Mouse (Mus musculus) thymus, postnatal 25 days (tissue): ENCODE results near the gene Exoc3l.
"Not testable (repeated sequence)": the region's sequence is repeated elsewhere in the genome, so short reads cannot be mapped to it uniquely, and the experiment has no call there.

ENCODE experiments used
- DNase-seq: peaks from one replicate; pipeline ENCODE4 v3.0.0; 2022

Gene Exoc3l

GRCm38 (mm10) chr8:105291364-105291763 lies 4.5 kb downstream of the Exoc3l start:
- not testable (repeated sequence) for DNase-seq

- peak; percentile 89 for DNase-seq
Observed at GRCm38 (mm10) chr8:105290554-105291314, 5.2 kb downstream of the Exoc3l start.

GRCm38 (mm10) chr8:105289805-105290460 lies 6.0 kb downstream of the Exoc3l start, which contains the start of gene 4931428F04Rik:
TSS of gene 4931428F04Rik (minus strand) at chr8:105289864.
- DNase-seq: peak; percentile 66

- DNase-seq: peak; percentile 98
Observed at GRCm38 (mm10) chr8:105288958-105289732, 6.8 kb downstream of the Exoc3l start.

GRCm38 (mm10) chr8:105288231-105288630 lies 7.7 kb downstream of the Exoc3l start:
- DNase-seq: no peak

GRCm38 (mm10) chr8:105286907-105287306 lies 9.0 kb downstream of the Exoc3l start:
- DNase-seq: no peak

GRCm38 (mm10) chr8:105285514-105285913 lies 10.4 kb downstream of the Exoc3l start:
- no peak for DNase-seq

- no peak for DNase-seq
Observed at GRCm38 (mm10) chr8:105283074-105283473, 12.8 kb downstream of the Exoc3l start.

GRCm38 (mm10) chr8:105282239-105282638 lies 13.7 kb downstream of the Exoc3l start:
- no peak for DNase-seq

GRCm38 (mm10) chr8:105281821-105282220 lies 14.1 kb downstream of the Exoc3l start:
- DNase-seq: no peak

- DNase-seq: no peak
Observed at GRCm38 (mm10) chr8:105280567-105280966, 15.3 kb downstream of the Exoc3l start.

GRCm38 (mm10) chr8:105278911-105279334 lies 17.0 kb downstream of the Exoc3l start:
- DNase-seq: no peak

GRCm38 (mm10) chr8:105276292-105277120 lies 19.4 kb downstream of the Exoc3l start:
- peak; percentile 54 for DNase-seq

- DNase-seq: no peak
Observed at GRCm38 (mm10) chr8:105275840-105276239, 20.1 kb downstream of the Exoc3l start, which contains the start of gene Nol3. TSS of gene Nol3 (plus strand) at chr8:105276140.

- no peak for DNase-seq
Observed at GRCm38 (mm10) chr8:105275387-105275786, 20.5 kb downstream of the Exoc3l start.

GRCm38 (mm10) chr8:105270916-105271186 lies 25.1 kb downstream of the Exoc3l start:
- DNase-seq: no peak

- DNase-seq: no peak
Observed at GRCm38 (mm10) chr8:105270101-105270915, 25.6 kb downstream of the Exoc3l start.

GRCm38 (mm10) chr8:105269461-105269947 lies 26.4 kb downstream of the Exoc3l start, which contains the start of gene Hsf4:
TSS of gene Hsf4 (plus strand) at chr8:105269801.
- no peak for DNase-seq

- DNase-seq: no peak
Observed at GRCm38 (mm10) chr8:105269075-105269458, 26.8 kb downstream of the Exoc3l start.

GRCm38 (mm10) chr8:105268342-105269074 lies 27.4 kb downstream of the Exoc3l start:
- DNase-seq: no peak

GRCm38 (mm10) chr8:105266775-105267174 lies 29.1 kb downstream of the Exoc3l start:
- peak; percentile 40 for DNase-seq
